Mouse (Mus musculus) embryonic facial prominence, embryonic 12.5 days (tissue): ENCODE measurements around the gene Sema6d. TPM values are rescaled to one million over a fixed set of nuclear protein-coding genes. Genes with fewer than 3 reads are reported as not detected.

Source experiments
- ATAC-seq: fragments of 200-750 bp; cut with Nextera tagmentation; 2 replicates; pipeline ENCODE4 v1.8.0; 2017; ENCODE audit not compliant: insufficient number of reproducible peaks, insufficient read depth, low FRiP score, low TSS enrichment
- H3K27ac ChIP-seq: fragments of 300-500 bp; sonication (generic); 2 replicates; pipeline ENCODE4 v1.5.1; 2016; ENCODE audit warnings: mild to moderate bottlenecking
- H3K27me3 ChIP-seq: fragments of 300-500 bp; sonication (generic); 2 replicates; pipeline ENCODE4 v1.6.1; 2016; ENCODE audit warnings: mild to moderate bottlenecking, moderate library complexity
- H3K36me3 ChIP-seq: fragments of 300-500 bp; sonication (generic); 2 replicates; pipeline ENCODE4 v1.6.1; 2016; ENCODE audit warnings: mild to moderate bottlenecking
- H3K4me1 ChIP-seq: fragments of 300-500 bp; sonication (generic); 2 replicates; pipeline ENCODE4 v1.6.1; 2016
- H3K4me2 ChIP-seq: fragments of 300-500 bp; sonication (generic); replicated peaks from 2 replicates; pipeline ENCODE4 v1.6.1; 2016; ENCODE audit warnings: mild to moderate bottlenecking, moderate library complexity
- H3K4me3 ChIP-seq: fragments of 300-500 bp; sonication (generic); 2 replicates; pipeline ENCODE4 v1.5.1; 2016; ENCODE audit warnings: mild to moderate bottlenecking
- H3K9ac ChIP-seq: fragments of 300-500 bp; sonication (generic); 2 replicates; pipeline ENCODE4 v1.6.1; 2016; ENCODE audit warnings: mild to moderate bottlenecking, moderate library complexity
- H3K9me3 ChIP-seq: fragments of 300-500 bp; sonication (generic); 2 replicates; pipeline ENCODE4 v1.6.1; 2016; ENCODE audit warnings: mild to moderate bottlenecking, moderate library complexity
- WGBS: fragments of 180-500 bp; shearing (Covaris S2); methylation state at CpG from one replicate; pipeline ENCODE4 v1.1.7; 2016; 5-methylcytosine and 5-hydroxymethylcytosine counted together
- polyA plus RNA-seq: library from polyadenylated mRNA; unstranded; fragments of >200 nt; fragmentation: Nextera tagmentation; extraction: Ambion mirVana; gene quantifications from 2 replicates; pipeline ENCODE4 v1.2.1, GENCODE M21; 2016

Sema6d gene
- polyA plus RNA-seq, 1 experiment from 2014 or later = 12.8 TPM

DNA sequence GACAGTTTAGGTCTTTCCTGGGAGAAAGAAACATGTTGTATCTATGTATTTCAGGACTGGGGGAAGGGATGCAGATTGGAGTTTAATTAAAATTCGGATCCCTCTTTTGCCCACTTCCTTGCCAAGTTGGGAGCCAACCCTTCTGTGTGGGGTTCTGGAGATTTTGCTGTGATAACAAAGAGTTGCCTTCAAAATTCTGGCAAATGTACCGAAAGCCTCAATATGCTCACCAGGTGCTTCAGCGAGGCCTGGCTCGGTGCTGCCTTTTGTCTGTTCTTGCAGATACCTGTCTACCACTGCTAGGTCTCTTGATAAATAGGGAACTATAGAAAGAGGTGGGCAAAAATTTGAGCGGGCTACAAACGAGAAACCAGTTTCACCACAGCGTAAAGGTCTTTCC, 563.4 kb downstream of the Sema6d start:
- H3K9me3 ChIP-seq = no peaks in the 10 kb centered on the region
- H3K4me2 ChIP-seq = no peak overlapping the region
- no peak overlapping the region for H3K9ac ChIP-seq
- H3K27me3 ChIP-seq = no peaks in the 10 kb centered on the region
- H3K4me3 ChIP-seq = no peak overlapping the region
- H3K4me1 ChIP-seq = no peaks in the 10 kb centered on the region
- WGBS = 87% methylated on average over 7 of the region's 7 CpGs
- H3K36me3 ChIP-seq = peaks cover 4% of the 10 kb centered on the region
- H3K27ac ChIP-seq = no peak overlapping the region
- no peak for ATAC-seq

DNA sequence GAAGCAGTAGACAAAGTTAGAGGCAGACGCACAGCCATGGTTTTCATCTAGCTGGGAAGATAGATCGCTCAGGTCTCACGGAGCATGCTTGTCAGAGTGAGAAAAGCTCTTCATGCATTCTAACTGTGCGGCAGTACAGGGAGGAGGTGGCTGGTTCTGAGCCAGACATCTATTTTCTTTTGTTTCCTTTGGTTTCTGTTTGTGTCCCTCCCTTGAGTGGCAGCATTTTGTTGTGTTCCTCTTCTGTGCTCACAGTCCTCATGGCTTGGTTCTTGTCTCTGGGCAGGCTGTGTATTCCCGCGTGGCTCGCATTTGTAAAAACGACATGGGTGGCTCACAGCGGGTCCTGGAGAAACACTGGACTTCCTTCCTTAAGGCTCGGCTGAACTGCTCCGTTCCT, 567.6 kb downstream of the Sema6d start:
- Histone ChIP-seq H3K4me3 (no peak overlapping the region), H3K27ac (no peak overlapping the region), H3K9ac (no peak overlapping the region), H3K4me1 (no peaks in the 10 kb centered on the region), H3K4me2 (no peak overlapping the region), H3K9me3 (no peaks in the 10 kb centered on the region), H3K27me3 (no peaks in the 10 kb centered on the region), H3K36me3 (peaks cover 4% of the 10 kb centered on the region)
- 83% methylated on average over 11 of the region's 11 CpGs for WGBS
- ATAC-seq = no peak

DNA sequence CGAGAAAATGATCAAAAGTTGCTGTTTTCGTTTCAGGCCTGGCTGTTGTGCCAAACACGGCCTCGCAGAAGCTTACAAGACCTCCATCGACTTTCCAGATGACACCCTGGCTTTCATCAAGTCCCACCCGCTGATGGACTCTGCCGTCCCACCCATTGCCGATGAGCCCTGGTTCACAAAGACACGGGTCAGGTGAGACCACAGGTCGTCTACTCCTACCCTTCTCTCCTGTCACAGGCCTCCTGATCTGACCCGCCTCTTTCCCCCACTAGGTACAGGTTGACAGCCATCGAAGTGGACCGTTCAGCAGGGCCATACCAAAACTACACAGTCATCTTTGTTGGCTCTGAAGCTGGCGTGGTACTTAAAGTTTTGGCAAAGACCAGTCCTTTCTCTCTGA, 568.6 kb downstream of the Sema6d start:
- H3K27me3 ChIP-seq = no peaks in the 10 kb centered on the region
- H3K9ac ChIP-seq = no peak overlapping the region
- H3K4me1 ChIP-seq = no peaks in the 10 kb centered on the region
- H3K4me2 ChIP-seq = no peak overlapping the region
- H3K27ac ChIP-seq = no peak overlapping the region
- H3K4me3 ChIP-seq = no peak overlapping the region
- 91% methylated on average over 14 of the region's 14 CpGs for WGBS
- peaks cover 4% of the 10 kb centered on the region for H3K36me3 ChIP-seq
- ATAC-seq = no peak
- H3K9me3 ChIP-seq = no peaks in the 10 kb centered on the region

GRCm38 (mm10) chr2:124659601-124660000, 569.8 kb downstream of the Sema6d start:
- 90% methylated on average over 13 of the region's 13 CpGs for WGBS
- H3K36me3 ChIP-seq = peaks cover 12% of the 10 kb centered on the region
- no peak for ATAC-seq

GRCm38 (mm10) chr2:124660686-124661085, 570.9 kb downstream of the Sema6d start:
- Histone ChIP-seq H3K27ac (no peak overlapping the region), H3K4me1 (no peaks in the 10 kb centered on the region), H3K4me2 (no peak overlapping the region), H3K9me3 (no peaks in the 10 kb centered on the region), H3K4me3 (no peak overlapping the region), H3K9ac (no peak overlapping the region), H3K36me3 (peaks cover 16% of the 10 kb centered on the region), H3K27me3 (no peaks in the 10 kb centered on the region)
- ATAC-seq = no peak
- WGBS = 82% methylated on average over 5 of the region's 5 CpGs

More at GRCm38 (mm10) chr2:124659601-124660000, 569.8 kb downstream of the Sema6d start:
- no peak overlapping the region for H3K4me3 ChIP-seq
- H3K27me3 ChIP-seq = no peaks in the 10 kb centered on the region
- H3K4me1 ChIP-seq = no peaks in the 10 kb centered on the region
- no peaks in the 10 kb centered on the region for H3K9me3 ChIP-seq
- H3K9ac ChIP-seq = no peak overlapping the region
- H3K4me2 ChIP-seq = no peak overlapping the region
- no peak overlapping the region for H3K27ac ChIP-seq

DNA sequence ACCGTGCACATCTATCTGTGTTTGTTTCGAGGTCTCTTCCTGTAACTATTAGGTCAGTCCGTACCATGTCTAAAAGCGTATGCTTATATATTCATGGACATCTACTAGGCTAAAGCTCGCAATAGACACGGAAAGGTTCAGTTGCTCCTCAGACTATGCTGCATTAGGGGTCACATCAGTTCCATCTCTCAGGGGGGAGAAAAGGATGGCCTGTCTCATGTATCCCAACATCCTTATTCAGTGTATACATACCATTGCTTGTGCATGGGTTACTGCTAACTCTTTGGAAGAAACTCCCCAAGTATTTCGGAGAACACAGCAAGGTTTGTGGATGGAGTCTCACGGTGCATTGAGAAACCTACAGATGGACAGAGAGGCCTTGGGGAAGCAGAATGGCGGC, 571.5 kb downstream of the Sema6d start:
- Histone ChIP-seq H3K9me3 (no peaks in the 10 kb centered on the region), H3K27me3 (no peaks in the 10 kb centered on the region), H3K36me3 (peaks cover 16% of the 10 kb centered on the region), H3K4me1 (no peaks in the 10 kb centered on the region), H3K27ac (no peak overlapping the region), H3K4me3 (no peak overlapping the region), H3K9ac (no peak overlapping the region), H3K4me2 (no peak overlapping the region)
- WGBS = 93% methylated on average over 9 of the region's 9 CpGs
- ATAC-seq = no peak

GRCm38 (mm10) chr2:124662257-124662656, 572.5 kb downstream of the Sema6d start:
- H3K27ac ChIP-seq = no peak overlapping the region
- no peak for ATAC-seq
- no peak overlapping the region for H3K9ac ChIP-seq
- H3K4me3 ChIP-seq = no peak overlapping the region
- H3K27me3 ChIP-seq = no peaks in the 10 kb centered on the region
- H3K4me1 ChIP-seq = no peaks in the 10 kb centered on the region
- peaks cover 16% of the 10 kb centered on the region for H3K36me3 ChIP-seq
- no peaks in the 10 kb centered on the region for H3K9me3 ChIP-seq
- H3K4me2 ChIP-seq = no peak overlapping the region
- WGBS = 32% methylated on average over 5 of the region's 5 CpGs

GRCm38 (mm10) chr2:124664191-124664590, 574.4 kb downstream of the Sema6d start:
- H3K4me3 ChIP-seq = no peak overlapping the region
- no peaks in the 10 kb centered on the region for H3K4me1 ChIP-seq
- peaks cover 12% of the 10 kb centered on the region for H3K36me3 ChIP-seq
- H3K9me3 ChIP-seq = no peaks in the 10 kb centered on the region
- ATAC-seq = no peak
- no peak overlapping the region for H3K27ac ChIP-seq
- H3K27me3 ChIP-seq = no peaks in the 10 kb centered on the region
- H3K9ac ChIP-seq = no peak overlapping the region
- WGBS = 92% methylated on average over 16 of the region's 16 CpGs
- H3K4me2 ChIP-seq = no peak overlapping the region

- H3K27me3 ChIP-seq = no peaks in the 10 kb centered on the region
- WGBS = 90% methylated on average over 1 of the region's 1 CpGs
- no peaks in the 10 kb centered on the region for H3K4me1 ChIP-seq
- ATAC-seq = no peak
- no peak overlapping the region for H3K27ac ChIP-seq
- H3K9ac ChIP-seq = no peak overlapping the region
- peaks cover 12% of the 10 kb centered on the region for H3K36me3 ChIP-seq
- H3K4me3 ChIP-seq = no peak overlapping the region
- no peak overlapping the region for H3K4me2 ChIP-seq
- H3K9me3 ChIP-seq = no peaks in the 10 kb centered on the region
Observed at GRCm38 (mm10) chr2:124668431-124668830, 578.7 kb downstream of the Sema6d start.

DNA sequence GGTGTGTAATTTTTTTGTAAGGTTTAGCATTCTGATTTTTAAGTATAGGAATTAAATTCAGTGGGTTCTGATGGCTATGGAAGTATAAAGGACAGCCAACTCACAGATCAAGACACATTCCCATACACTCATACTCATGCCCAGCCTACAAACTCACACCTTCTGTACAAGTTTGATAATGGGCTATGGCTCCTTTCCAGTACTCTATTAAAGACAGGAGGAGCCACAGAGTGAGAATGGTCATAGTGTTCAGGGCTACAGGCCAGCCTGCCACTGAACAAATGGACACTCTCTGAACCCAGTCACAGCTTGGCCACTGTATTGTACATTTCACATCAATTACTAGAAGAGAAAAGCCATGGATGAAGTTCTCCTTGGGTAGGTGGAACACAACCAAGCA, 583.3 kb downstream of the Sema6d start:
- H3K4me2 ChIP-seq = no peak overlapping the region
- no peak overlapping the region for H3K9ac ChIP-seq
- H3K36me3 ChIP-seq = no peaks in the 10 kb centered on the region
- H3K4me3 ChIP-seq = no peak overlapping the region
- no peaks in the 10 kb centered on the region for H3K27me3 ChIP-seq
- no peaks in the 10 kb centered on the region for H3K9me3 ChIP-seq
- H3K4me1 ChIP-seq = no peaks in the 10 kb centered on the region
- no peak for ATAC-seq
- H3K27ac ChIP-seq = no peak overlapping the region

GRCm38 (mm10) chr2:124684481-124684901, 594.7 kb downstream of the Sema6d start:
- Histone ChIP-seq H3K27ac (no peak overlapping the region), H3K4me2 (no peak overlapping the region), H3K4me1 (no peaks in the 10 kb centered on the region), H3K36me3 (no peaks in the 10 kb centered on the region), H3K9me3 (no peaks in the 10 kb centered on the region), H3K9ac (no peak overlapping the region), H3K4me3 (no peak overlapping the region), H3K27me3 (no peaks in the 10 kb centered on the region)
- no peak for ATAC-seq
- WGBS = 77% methylated on average over 5 of the region's 5 CpGs

GRCm38 (mm10) chr2:124690372-124690771, 600.6 kb downstream of the Sema6d start:
- no peak overlapping the region for H3K4me2 ChIP-seq
- 85% methylated on average over 1 of the region's 1 CpGs for WGBS

DNA sequence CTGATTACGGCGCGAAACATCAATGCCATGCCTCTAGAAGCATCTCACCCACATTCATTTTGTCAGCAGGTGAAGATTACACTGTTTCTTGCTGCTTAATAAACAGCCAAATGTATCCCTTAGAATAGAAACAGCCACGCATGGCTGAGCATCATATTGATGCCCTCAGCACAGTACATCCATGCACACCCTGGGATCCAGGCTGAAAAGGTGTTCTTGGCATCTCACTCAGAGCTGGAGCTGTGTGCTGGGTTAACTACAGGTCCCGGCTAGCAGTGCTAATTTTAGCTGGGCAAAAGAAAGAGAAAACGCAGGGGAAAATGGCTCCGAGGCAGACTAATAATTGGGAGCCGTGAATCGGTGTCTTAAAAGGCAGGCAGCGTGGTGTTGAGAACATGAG, 612.9 kb downstream of the Sema6d start:
- H3K27me3 ChIP-seq = peaks cover 2% of the 10 kb centered on the region; the same call in 1 of the 2 replicates
- H3K4me3 ChIP-seq = no peak overlapping the region
- H3K4me1 ChIP-seq = peaks cover 20% of the 10 kb centered on the region; the same call in 1 of the 2 replicates
- H3K27ac ChIP-seq = no peak overlapping the region
- no peak for ATAC-seq
- H3K36me3 ChIP-seq = no peaks in the 10 kb centered on the region
- H3K4me2 ChIP-seq = no peak overlapping the region
- H3K9ac ChIP-seq = no peak overlapping the region
- WGBS = 84% methylated on average over 10 of the region's 10 CpGs
- no peaks in the 10 kb centered on the region for H3K9me3 ChIP-seq

More at GRCm38 (mm10) chr2:124690372-124690771, 600.6 kb downstream of the Sema6d start:
- Histone ChIP-seq H3K9me3 (no peaks in the 10 kb centered on the region), H3K9ac (no peak overlapping the region), H3K4me1 (no peaks in the 10 kb centered on the region), H3K27ac (no peak overlapping the region), H3K27me3 (no peaks in the 10 kb centered on the region), H3K4me3 (no peak overlapping the region), H3K36me3 (no peaks in the 10 kb centered on the region)
- ATAC-seq = no peak
